Mouse (Mus musculus): Measurements from ENCODE around the gene Slc39a9.

Gene Slc39a9

DNA sequence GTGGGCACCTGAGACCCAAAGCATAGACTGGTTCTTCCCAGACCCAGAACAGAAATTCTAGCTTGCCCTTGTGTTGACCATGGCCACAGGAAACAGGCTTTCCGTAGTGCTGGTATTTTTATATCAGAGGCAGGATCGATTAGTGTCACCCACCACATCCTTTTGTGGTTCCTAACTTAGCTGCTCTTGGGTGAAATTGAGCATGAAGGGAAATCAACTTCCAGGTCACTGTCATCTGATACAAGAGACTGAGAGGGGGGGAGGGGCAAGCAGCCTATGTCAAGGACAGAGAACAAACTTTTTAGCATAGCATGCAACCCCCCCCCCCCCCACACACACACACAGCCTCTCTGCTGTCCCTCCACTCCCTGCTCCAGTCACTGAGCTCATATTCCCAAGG, 75.5 kb downstream of the Slc39a9 start:
- no peak for DNase-seq (ENCODE audit: low read depth, low spot score)

GRCm38 (mm10) chr12:80720507-80720906, 76.8 kb downstream of the Slc39a9 start:
- DNase-seq (ENCODE audit: low read depth, low spot score): no peak

GRCm38 (mm10) chr12:80721458-80721857, 77.8 kb downstream of the Slc39a9 start:
- no peak for DNase-seq (ENCODE audit: low read depth, low spot score)

DNA sequence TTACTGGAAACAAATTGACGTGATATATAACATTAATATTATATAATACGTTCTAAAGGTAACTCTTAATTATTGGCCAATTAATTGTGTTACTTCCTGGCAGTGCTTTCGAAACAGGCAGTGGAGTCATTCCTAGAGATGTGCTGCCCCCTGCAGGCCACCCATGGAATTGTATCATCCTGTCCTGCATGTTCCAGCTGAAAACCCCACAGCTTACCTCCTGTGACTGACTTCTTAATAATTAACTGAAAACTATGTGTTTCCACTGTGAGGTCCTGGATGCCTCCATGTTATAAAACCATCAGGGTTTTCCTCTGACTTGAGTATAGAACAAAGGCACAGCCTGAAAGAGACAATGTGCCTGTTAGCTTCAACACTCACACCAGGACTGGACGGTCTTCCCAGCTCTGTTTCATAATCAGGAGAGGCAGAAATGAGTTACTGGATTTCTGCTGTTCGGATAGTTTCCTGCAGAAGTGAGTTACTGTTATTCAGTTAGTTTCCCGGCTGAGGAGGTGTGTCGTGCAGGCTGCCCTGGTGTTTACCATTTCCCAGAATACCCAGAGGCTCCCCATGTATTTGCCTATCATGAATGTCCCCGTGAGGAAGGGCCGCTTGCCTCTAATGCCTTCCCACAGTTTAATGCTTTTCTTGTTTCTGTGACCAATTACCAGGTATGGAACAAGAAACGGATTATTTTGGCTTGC, 81.3 kb downstream of the Slc39a9 start:
- DNase-seq (ENCODE audit: low read depth, low spot score): peak; percentile 48

DNA sequence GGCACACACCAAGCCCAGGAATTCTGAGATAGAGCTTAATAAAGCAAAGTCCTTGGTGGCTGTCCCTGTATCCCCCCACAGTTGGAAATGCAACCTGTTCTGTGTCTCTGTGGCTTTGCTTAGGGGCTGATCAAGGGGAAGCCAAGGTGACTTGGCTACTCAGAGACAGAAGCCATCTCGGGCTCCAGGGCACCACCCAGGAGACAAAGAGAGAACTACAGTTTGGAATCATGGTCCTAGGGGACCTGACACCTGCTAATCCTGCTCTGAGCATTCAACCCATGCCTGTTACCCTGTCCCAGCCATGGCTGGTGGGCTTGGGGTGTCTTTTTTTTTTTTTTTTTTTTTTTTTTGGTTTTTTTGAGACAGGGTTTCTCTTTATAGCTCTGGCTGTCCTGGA, 84.5 kb downstream of the Slc39a9 start:
- DNase-seq (ENCODE audit: low read depth, low spot score): no peak

DNA sequence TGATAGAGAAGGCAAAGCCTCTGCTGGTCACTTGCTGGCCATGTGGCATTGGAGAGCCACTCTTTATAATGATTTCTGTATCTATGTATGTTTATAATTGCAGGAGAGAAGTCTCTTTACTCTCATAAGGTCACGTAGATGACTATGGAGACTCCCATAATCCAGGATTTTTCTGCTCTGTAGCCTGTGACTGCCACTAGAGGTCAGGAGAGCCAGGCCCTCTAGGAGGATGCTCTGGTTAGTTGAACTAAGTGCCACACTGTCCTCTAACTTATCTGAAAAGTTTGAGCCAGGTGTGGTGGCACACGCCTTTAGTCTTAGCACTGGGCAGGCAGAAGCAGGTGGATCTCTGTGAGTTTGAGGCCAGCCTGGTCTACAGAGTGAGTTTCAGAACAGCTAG, 85.1 kb downstream of the Slc39a9 start:
- DNase-seq (ENCODE audit: low read depth, low spot score): no peak

- DNase-seq (ENCODE audit: low read depth, low spot score): no peak
Observed at GRCm38 (mm10) chr12:80729758-80730530, 86.3 kb downstream of the Slc39a9 start.

DNA sequence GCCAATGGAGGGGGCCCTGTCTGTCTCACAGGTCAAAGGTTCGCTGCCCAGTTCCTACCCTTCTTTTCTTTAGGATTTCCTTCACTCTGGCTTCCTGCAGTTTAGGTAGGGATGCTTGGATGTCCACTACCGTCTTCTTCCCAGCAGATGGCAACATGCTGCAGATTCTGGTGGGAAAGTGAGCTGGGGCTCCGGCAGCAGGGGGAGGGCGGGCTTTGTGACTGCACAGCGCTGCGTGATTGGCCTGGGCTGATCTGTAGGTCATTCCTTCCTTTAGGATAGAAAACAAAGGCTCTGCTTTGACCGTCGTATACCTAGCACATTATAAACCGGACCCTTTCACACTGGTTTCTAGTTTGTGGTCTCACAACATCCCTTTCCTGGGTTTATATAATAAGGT, 86.9 kb downstream of the Slc39a9 start:
- peak; percentile 18 for DNase-seq (ENCODE audit: low read depth, low spot score)

Data from skeletal muscle tissue, adult 2 months (tissue).